Mouse (Mus musculus): Measurements from ENCODE around the gene Pgm2l1. TPM values are rescaled to one million over a fixed set of nuclear protein-coding genes. Genes with fewer than 3 reads are reported as not detected.

Pgm2l1 gene
- polyA plus RNA-seq, 2 experiments: 3.2 to 5.1 TPM

- peaks cover 31% of the 10 kb centered on the region for H3K27me3 ChIP-seq (ENCODE audit: control insufficient read depth, insufficient read depth, low read length)
- DNase-seq (ENCODE audit: low spot score) (no peak), ATAC-seq (ENCODE audit: low FRiP score, low read depth) (no peak)
- H3K36me3 ChIP-seq (ENCODE audit: control insufficient read depth, insufficient read depth, low read length): no peaks in the 10 kb centered on the region
- 100% methylated on average over 2 of the region's 2 CpGs for WGBS
- no peaks in the 10 kb centered on the region for H3K9me3 ChIP-seq (ENCODE audit: control insufficient read depth, low read length)
- H3K27ac ChIP-seq (replicated peaks; ENCODE audit: low read depth, low read length): no peak overlapping the region
- no peak overlapping the region for H3K4me3 ChIP-seq (replicated peaks; ENCODE audit: low read length)
- TF ChIP-seq POLR2A (IDR thresholded peaks at IDR 0.05; ENCODE audit: borderline replicate concordance, extremely low read depth, insufficient read depth, insufficient read length): no peak
- peaks cover 8% of the 10 kb centered on the region for H3K4me1 ChIP-seq (ENCODE audit: control insufficient read depth, insufficient read depth, low read length)
- no peak overlapping the region for H3K4me2 ChIP-seq (replicated peaks; ENCODE audit: low read depth, low read length, severe bottlenecking)
- H3K9ac ChIP-seq (ENCODE audit: low read depth, low read length, severe bottlenecking): no peak overlapping the region
These were observed 46.0 kb upstream of the Pgm2l1 start for GRCm38 (mm10) chr7:100181176-100181575.

DNA sequence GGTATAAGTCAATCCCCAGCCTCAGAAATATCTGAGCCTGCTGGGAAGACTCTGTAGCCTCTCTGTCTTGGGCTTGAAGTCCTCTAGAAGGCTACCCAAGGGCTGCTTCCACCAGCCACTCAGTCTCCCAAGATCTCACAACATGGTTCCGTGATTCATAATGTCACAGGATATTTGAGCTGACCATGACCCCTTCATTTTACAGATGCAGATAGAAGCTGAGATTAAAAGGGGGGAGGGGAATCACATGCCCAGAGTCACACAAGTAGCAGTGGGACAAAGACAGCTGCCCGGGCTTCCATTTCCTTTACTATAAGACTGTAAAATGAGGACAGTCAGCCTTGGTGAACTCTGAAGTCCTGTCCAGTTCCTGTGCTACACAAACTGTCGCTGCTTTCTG is 45.6 kb upstream of the Pgm2l1 start:
- Histone ChIP-seq H3K4me1 (ENCODE audit: control insufficient read depth, insufficient read depth, low read length) (peaks cover 8% of the 10 kb centered on the region), H3K4me3 (replicated peaks; ENCODE audit: low read length) (no peak overlapping the region), H3K27ac (replicated peaks; ENCODE audit: low read depth, low read length) (no peak overlapping the region), H3K4me2 (replicated peaks; ENCODE audit: low read depth, low read length, severe bottlenecking) (no peak overlapping the region), H3K9me3 (ENCODE audit: control insufficient read depth, low read length) (no peaks in the 10 kb centered on the region), H3K27me3 (ENCODE audit: control insufficient read depth, insufficient read depth, low read length) (peaks cover 31% of the 10 kb centered on the region), H3K9ac (ENCODE audit: low read depth, low read length, severe bottlenecking) (no peak overlapping the region), H3K36me3 (ENCODE audit: control insufficient read depth, insufficient read depth, low read length) (no peaks in the 10 kb centered on the region)
- DNase-seq (ENCODE audit: low spot score) (no peak), ATAC-seq (ENCODE audit: low FRiP score, low read depth) (no peak)
- TF ChIP-seq POLR2A (IDR thresholded peaks at IDR 0.05; ENCODE audit: borderline replicate concordance, extremely low read depth, insufficient read depth, insufficient read length): no peak
- WGBS: 68% methylated on average over 3 of the region's 3 CpGs

DNA sequence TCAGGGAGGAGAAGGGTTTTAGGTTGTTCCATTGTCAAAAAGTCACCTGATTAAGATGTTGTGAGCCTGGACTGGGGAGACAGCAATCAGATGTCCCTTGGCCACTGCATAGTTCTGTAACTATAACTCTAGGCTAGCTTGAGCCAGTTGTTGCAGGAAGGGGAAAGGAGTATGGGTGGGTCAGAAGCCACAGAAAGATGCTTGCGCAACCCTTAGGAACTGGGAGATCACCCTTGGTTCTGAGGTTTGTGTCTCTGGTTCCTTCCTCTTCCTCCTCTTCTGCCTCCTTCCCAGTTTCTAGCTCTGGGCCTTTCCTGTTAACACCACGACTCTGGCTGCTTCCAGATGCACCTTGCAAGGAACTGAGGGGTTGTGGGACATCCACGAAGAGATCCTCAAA is 44.8 kb upstream of the Pgm2l1 start:
- Histone ChIP-seq H3K27me3 (ENCODE audit: control insufficient read depth, insufficient read depth, low read length) (peaks cover 24% of the 10 kb centered on the region), H3K4me1 (ENCODE audit: control insufficient read depth, insufficient read depth, low read length) (peaks cover 8% of the 10 kb centered on the region), H3K27ac (replicated peaks; ENCODE audit: low read depth, low read length) (no peak overlapping the region), H3K4me2 (replicated peaks; ENCODE audit: low read depth, low read length, severe bottlenecking) (no peak overlapping the region), H3K9me3 (ENCODE audit: control insufficient read depth, low read length) (no peaks in the 10 kb centered on the region), H3K36me3 (ENCODE audit: control insufficient read depth, insufficient read depth, low read length) (no peaks in the 10 kb centered on the region), H3K9ac (ENCODE audit: low read depth, low read length, severe bottlenecking) (no peak overlapping the region), H3K4me3 (replicated peaks; ENCODE audit: low read length) (no peak overlapping the region)
- TF ChIP-seq POLR2A (IDR thresholded peaks at IDR 0.05; ENCODE audit: borderline replicate concordance, extremely low read depth, insufficient read depth, insufficient read length): no peak
- ATAC-seq (ENCODE audit: low FRiP score, low read depth) (no peak), DNase-seq (ENCODE audit: low spot score) (no peak)
- 82% methylated on average over 3 of the region's 3 CpGs for WGBS

DNA sequence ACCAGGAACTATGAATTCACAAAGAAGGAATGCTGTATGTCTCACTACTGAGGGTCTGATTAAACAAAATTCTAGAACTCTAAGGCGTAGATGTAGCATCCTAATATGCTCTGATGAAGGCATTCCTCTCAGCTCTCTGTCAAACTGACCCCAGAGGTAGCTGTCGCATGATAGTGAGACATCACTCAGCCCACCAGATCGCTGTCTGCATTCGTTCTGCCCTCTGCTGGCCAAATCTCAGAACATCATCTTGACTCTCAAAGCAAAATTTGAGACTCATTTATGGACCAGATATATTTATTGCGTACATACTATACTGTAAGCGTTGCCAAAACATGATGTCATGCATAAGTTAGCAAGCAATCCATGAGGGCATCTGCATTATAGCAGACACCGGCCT is 39.6 kb upstream of the Pgm2l1 start:
- Histone ChIP-seq H3K27me3 (ENCODE audit: control insufficient read depth, insufficient read depth, low read length) (no peaks in the 10 kb centered on the region), H3K27ac (replicated peaks; ENCODE audit: low read depth, low read length) (no peak overlapping the region), H3K9ac (ENCODE audit: low read depth, low read length, severe bottlenecking) (no peak overlapping the region), H3K4me2 (replicated peaks; ENCODE audit: low read depth, low read length, severe bottlenecking) (no peak overlapping the region), H3K36me3 (ENCODE audit: control insufficient read depth, insufficient read depth, low read length) (no peaks in the 10 kb centered on the region), H3K4me3 (replicated peaks; ENCODE audit: low read length) (no peak overlapping the region), H3K4me1 (ENCODE audit: control insufficient read depth, insufficient read depth, low read length) (peaks cover 2% of the 10 kb centered on the region; the same call in 1 of the 2 replicates), H3K9me3 (ENCODE audit: control insufficient read depth, low read length) (no peaks in the 10 kb centered on the region)
- DNase-seq (ENCODE audit: low spot score) (peak; percentile 66), ATAC-seq (ENCODE audit: low FRiP score, low read depth) (0 out of 2 replicates have a peak, but pooled peaks have one; percentile 23)
- WGBS: 24% methylated on average over 7 of the region's 7 CpGs
- TF ChIP-seq POLR2A (IDR thresholded peaks at IDR 0.05; ENCODE audit: borderline replicate concordance, extremely low read depth, insufficient read depth, insufficient read length): no peak

- Histone ChIP-seq H3K4me1 (ENCODE audit: control insufficient read depth, insufficient read depth, low read length) (peaks cover 2% of the 10 kb centered on the region; the same call in 1 of the 2 replicates), H3K27me3 (ENCODE audit: control insufficient read depth, insufficient read depth, low read length) (no peaks in the 10 kb centered on the region), H3K9ac (ENCODE audit: low read depth, low read length, severe bottlenecking) (no peak overlapping the region), H3K27ac (replicated peaks; ENCODE audit: low read depth, low read length) (no peak overlapping the region), H3K4me2 (replicated peaks; ENCODE audit: low read depth, low read length, severe bottlenecking) (no peak overlapping the region), H3K4me3 (replicated peaks; ENCODE audit: low read length) (no peak overlapping the region), H3K36me3 (ENCODE audit: control insufficient read depth, insufficient read depth, low read length) (no peaks in the 10 kb centered on the region), H3K9me3 (ENCODE audit: control insufficient read depth, low read length) (no peaks in the 10 kb centered on the region)
- ATAC-seq (ENCODE audit: low FRiP score, low read depth): no peak
- no peak for DNase-seq (ENCODE audit: low spot score)
- no peak for TF ChIP-seq POLR2A (IDR thresholded peaks at IDR 0.05; ENCODE audit: borderline replicate concordance, extremely low read depth, insufficient read depth, insufficient read length)
- 33% methylated on average over 4 of the region's 4 CpGs for WGBS
These were observed 37.0 kb upstream of the Pgm2l1 start for GRCm38 (mm10) chr7:100190167-100190566.

DNA sequence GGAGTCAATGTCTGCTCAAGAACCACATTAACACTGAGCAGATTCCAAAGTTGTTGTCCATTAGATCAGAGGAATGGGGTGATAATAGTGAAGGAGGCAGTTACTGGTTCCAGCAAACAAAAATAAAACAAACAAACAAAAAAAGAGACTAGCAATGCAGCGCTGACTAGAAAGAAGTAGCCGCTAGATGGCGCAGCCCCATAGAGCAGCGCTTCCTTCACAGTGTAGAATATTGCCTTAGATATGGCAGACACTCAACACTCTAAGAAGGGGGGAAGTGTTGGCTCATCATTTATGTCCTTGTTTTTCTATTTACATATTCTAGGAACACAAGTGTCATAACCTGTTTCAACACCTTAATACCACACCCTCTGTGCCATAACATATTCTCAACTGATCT is 36.4 kb upstream of the Pgm2l1 start:
- Histone ChIP-seq H3K4me2 (replicated peaks; ENCODE audit: low read depth, low read length, severe bottlenecking) (no peak overlapping the region), H3K27ac (replicated peaks; ENCODE audit: low read depth, low read length) (no peak overlapping the region), H3K36me3 (ENCODE audit: control insufficient read depth, insufficient read depth, low read length) (no peaks in the 10 kb centered on the region), H3K9me3 (ENCODE audit: control insufficient read depth, low read length) (no peaks in the 10 kb centered on the region), H3K4me3 (replicated peaks; ENCODE audit: low read length) (no peak overlapping the region), H3K27me3 (ENCODE audit: control insufficient read depth, insufficient read depth, low read length) (no peaks in the 10 kb centered on the region), H3K4me1 (ENCODE audit: control insufficient read depth, insufficient read depth, low read length) (peaks cover 2% of the 10 kb centered on the region; the same call in 1 of the 2 replicates), H3K9ac (ENCODE audit: low read depth, low read length, severe bottlenecking) (no peak overlapping the region)
- ATAC-seq (ENCODE audit: low FRiP score, low read depth) (no peak), DNase-seq (ENCODE audit: low spot score) (peak; percentile 73)
- TF ChIP-seq POLR2A (IDR thresholded peaks at IDR 0.05; ENCODE audit: borderline replicate concordance, extremely low read depth, insufficient read depth, insufficient read length): no peak
- 6% methylated on average over 4 of the region's 4 CpGs for WGBS
